Mouse (Mus musculus): Measurements from ENCODE around the gene Mertk. TPM values are rescaled to one million over a fixed set of nuclear protein-coding genes. Genes with fewer than 3 reads are reported as not detected.

Mertk gene
- total RNA-seq, 1 experiment: 3.3 TPM

DNA sequence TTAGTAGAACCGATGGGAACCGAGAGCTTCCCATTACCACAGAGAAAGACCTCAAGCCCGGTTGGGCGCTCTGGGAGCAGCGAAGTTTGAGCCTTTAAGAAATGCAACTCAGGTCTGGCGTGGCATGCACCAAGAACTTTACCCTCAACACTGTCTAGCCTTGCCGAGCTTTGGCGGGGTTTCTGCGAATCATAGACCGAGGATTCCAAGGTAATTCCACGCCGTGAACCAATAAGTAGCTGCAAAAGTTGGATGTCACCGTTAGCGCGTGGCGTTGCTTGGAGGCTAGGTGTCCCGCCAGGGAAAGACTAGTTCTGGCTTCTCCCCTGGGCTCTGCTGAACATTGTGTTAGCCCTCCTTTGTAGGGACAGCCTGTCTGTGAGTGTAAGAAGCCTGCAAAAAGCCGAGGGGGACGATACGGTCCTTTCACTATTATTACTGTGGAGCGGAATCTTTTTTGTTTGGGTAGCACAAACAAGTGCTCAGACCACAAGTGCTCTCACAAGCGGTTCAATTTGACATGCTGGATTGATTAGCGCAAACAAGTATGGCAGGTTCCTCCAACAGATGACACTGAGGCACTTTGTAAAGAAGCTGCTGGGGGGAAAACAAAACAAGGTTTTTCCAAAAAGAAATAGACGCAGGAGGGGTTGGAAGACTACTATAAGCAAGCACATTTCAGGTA lies 587 bp downstream of the Mertk start:
- H3K9me3 ChIP-seq (ENCODE audit: control insufficient read depth, insufficient read depth, low read depth, low read length): no peaks in the 10 kb centered on the region
- TF ChIP-seq MAFK (IDR thresholded peaks at IDR 0.05; ENCODE audit: insufficient read depth, low read depth, low read length) (no peak), ZNF384 (IDR thresholded peaks at IDR 0.05; ENCODE audit: low read depth, low read length) (no peak), CHD2 (IDR thresholded peaks at IDR 0.05; ENCODE audit: low read depth, low read length) (no peak), HCFC1 (IDR thresholded peaks at IDR 0.05; ENCODE audit: borderline replicate concordance, insufficient read depth, low read length) (no peak)
- no peak overlapping the region for H3K27ac ChIP-seq (ENCODE audit: insufficient read depth, low read depth, low read length, poor library complexity, severe bottlenecking)
- in situ Hi-C loops (cut with MboI; ENCODE audit: low sequenced_read_pairs in 2 of 2, unreplicated experiment in 2 of 2): loop anchor here in 1 of 2 experiments (10.0 kb wide), 1 partner anchor 115 kb away; the partner anchor contains the start of gene Tmem87b
- peak overlapping the region; percentile 76 to 94 for H3K4me3 ChIP-seq (ENCODE audit: insufficient read depth in 1 of 2, low read depth in 1 of 2, low read length in 2 of 2, poor library complexity in 1 of 2, severe bottlenecking in 1 of 2)
- DNase-seq (ENCODE audit: low read depth, low spot score): peak; percentile 31
- H3K9ac ChIP-seq (ENCODE audit: insufficient read depth, low read depth, low read length, poor library complexity, severe bottlenecking): peak overlapping the region; percentile 60
- H3K4me1 ChIP-seq (ENCODE audit: control insufficient read depth in 2 of 2, insufficient read depth in 2 of 2, low read length in 2 of 2, poor library complexity in 1 of 2): peaks cover 0 to 3% of the 10 kb centered on the region in 2 experiments; a peak in 1 of 4 replicates
- H3K36me3 ChIP-seq (ENCODE audit: control insufficient read depth, insufficient read depth, low read length, poor library complexity, severe bottlenecking): no peaks in the 10 kb centered on the region

DNA sequence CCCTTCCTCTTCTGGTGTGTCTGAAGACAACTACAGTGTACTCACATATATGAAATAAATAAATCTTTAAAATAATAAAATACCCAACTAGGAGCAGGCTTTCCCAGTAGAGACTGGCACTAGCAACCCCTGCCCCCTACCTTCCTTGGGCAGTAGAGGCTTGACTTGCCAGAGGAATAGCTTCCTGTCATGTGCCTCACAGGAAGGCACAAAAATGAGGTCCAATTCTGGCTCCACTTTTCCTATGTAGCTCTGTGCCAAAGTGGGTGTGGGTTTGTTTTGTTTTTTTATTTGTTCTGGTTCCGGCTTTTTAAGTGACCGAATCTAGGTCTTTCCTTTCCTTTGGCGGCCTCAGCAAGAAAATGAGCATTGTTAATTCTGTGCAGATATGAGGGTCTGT lies 5.7 kb downstream of the Mertk start:
- no peaks in the 10 kb centered on the region for H3K36me3 ChIP-seq (ENCODE audit: control insufficient read depth, insufficient read depth, low read length, poor library complexity, severe bottlenecking)
- no peak overlapping the region for H3K27ac ChIP-seq (ENCODE audit: insufficient read depth, low read depth, low read length, poor library complexity, severe bottlenecking)

DNA sequence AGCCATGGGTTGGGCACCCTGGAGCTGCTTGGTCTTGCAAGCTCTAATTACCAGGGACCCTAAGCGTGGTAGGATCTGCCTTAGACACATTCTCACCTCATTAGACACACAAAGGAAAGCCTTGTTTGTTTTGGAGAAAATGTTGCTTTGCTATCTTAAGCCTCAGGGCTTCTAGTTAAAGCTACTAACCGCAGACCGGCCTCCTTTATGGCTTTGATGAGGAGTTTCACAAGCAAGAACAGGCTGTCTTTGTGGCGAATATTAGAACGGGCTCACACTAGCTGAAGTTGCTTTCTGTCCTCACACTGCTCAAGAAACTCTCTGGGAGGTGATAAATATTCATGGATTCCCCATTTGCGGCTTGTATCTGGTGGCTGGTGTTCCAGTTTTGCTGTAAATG lies 10.5 kb downstream of the Mertk start:
- in situ Hi-C loops (cut with MboI; ENCODE audit: low sequenced_read_pairs in 2 of 2, unreplicated experiment in 2 of 2): no loop called here
- H3K27ac ChIP-seq (ENCODE audit: insufficient read depth, low read depth, low read length, poor library complexity, severe bottlenecking): no peak overlapping the region
- peaks cover 0 to 2% of the 10 kb centered on the region in 2 experiments; a peak in 1 of 4 replicates for H3K4me1 ChIP-seq (ENCODE audit: control insufficient read depth in 2 of 2, insufficient read depth in 2 of 2, low read length in 2 of 2, poor library complexity in 1 of 2)
- H3K36me3 ChIP-seq (ENCODE audit: control insufficient read depth, insufficient read depth, low read length, poor library complexity, severe bottlenecking): no peaks in the 10 kb centered on the region
- DNase-seq (ENCODE audit: low read depth, low spot score): no peak
- H3K9ac ChIP-seq (ENCODE audit: insufficient read depth, low read depth, low read length, poor library complexity, severe bottlenecking): no peak overlapping the region
- no peaks in the 10 kb centered on the region for H3K9me3 ChIP-seq (ENCODE audit: control insufficient read depth, insufficient read depth, low read depth, low read length)
- no peak for TF ChIP-seq MAFK (IDR thresholded peaks at IDR 0.05; ENCODE audit: insufficient read depth, low read depth, low read length)
- no peak for TF ChIP-seq ZNF384 (IDR thresholded peaks at IDR 0.05; ENCODE audit: low read depth, low read length)
- TF ChIP-seq ZC3H11A (IDR thresholded peaks at IDR 0.05; ENCODE audit: borderline replicate concordance, low read depth, low read length): no peak
- TF ChIP-seq HCFC1 (IDR thresholded peaks at IDR 0.05; ENCODE audit: borderline replicate concordance, insufficient read depth, low read length): no peak
- no peak for TF ChIP-seq CHD2 (IDR thresholded peaks at IDR 0.05; ENCODE audit: low read depth, low read length)
- H3K4me3 ChIP-seq (ENCODE audit: insufficient read depth in 1 of 2, low read depth in 1 of 2, low read length in 2 of 2, poor library complexity in 1 of 2, severe bottlenecking in 1 of 2): no peak overlapping the region

More for the DNA sequence above, 5.7 kb downstream of the Mertk start:
- no peak for TF ChIP-seq HCFC1 (IDR thresholded peaks at IDR 0.05; ENCODE audit: borderline replicate concordance, insufficient read depth, low read length)
- Histone ChIP-seq H3K9ac (ENCODE audit: insufficient read depth, low read depth, low read length, poor library complexity, severe bottlenecking) (no peak overlapping the region), H3K4me1 (ENCODE audit: control insufficient read depth in 2 of 2, insufficient read depth in 2 of 2, low read length in 2 of 2, poor library complexity in 1 of 2) (peaks cover 0 to 4% of the 10 kb centered on the region in 2 experiments; a peak in 1 of 4 replicates), H3K9me3 (ENCODE audit: control insufficient read depth, insufficient read depth, low read depth, low read length) (no peaks in the 10 kb centered on the region), H3K4me3 (ENCODE audit: insufficient read depth in 1 of 2, low read depth in 1 of 2, low read length in 2 of 2, poor library complexity in 1 of 2, severe bottlenecking in 1 of 2) (no peak overlapping the region)
- DNase-seq (ENCODE audit: low read depth, low spot score): no peak
- in situ Hi-C loops (cut with MboI; ENCODE audit: low sequenced_read_pairs in 2 of 2, unreplicated experiment in 2 of 2): no loop called here

DNA sequence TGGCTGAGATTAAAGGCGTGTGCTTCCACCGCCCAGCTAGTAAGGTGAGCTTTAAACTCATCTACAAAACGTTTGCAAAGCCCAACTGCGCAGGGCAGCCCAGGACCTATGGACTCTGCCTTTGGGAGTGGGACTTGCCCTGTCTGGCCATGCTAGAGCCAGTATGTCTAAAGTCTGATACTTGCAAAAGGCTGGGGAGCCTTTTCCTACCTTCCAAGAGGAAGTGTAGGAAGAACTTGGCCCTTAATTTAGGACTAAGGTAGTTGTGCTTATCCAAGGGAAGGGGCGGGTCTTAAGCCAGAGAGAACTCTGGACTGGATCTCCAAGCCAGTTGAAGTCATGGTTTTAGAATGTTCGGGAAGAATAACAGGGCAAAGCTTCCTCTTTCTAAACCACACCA lies 11.9 kb downstream of the Mertk start:
- H3K27ac ChIP-seq (ENCODE audit: insufficient read depth, low read depth, low read length, poor library complexity, severe bottlenecking): no peak overlapping the region

More for the DNA sequence above, 11.9 kb downstream of the Mertk start:
- H3K9me3 ChIP-seq (ENCODE audit: control insufficient read depth, insufficient read depth, low read depth, low read length): no peaks in the 10 kb centered on the region
- no peak overlapping the region for H3K4me3 ChIP-seq (ENCODE audit: insufficient read depth in 1 of 2, low read depth in 1 of 2, low read length in 2 of 2, poor library complexity in 1 of 2, severe bottlenecking in 1 of 2)
- H3K9ac ChIP-seq (ENCODE audit: insufficient read depth, low read depth, low read length, poor library complexity, severe bottlenecking): no peak overlapping the region
- peaks cover 0 to 2% of the 10 kb centered on the region in 2 experiments; a peak in 1 of 4 replicates for H3K4me1 ChIP-seq (ENCODE audit: control insufficient read depth in 2 of 2, insufficient read depth in 2 of 2, low read length in 2 of 2, poor library complexity in 1 of 2)
- no peak for DNase-seq (ENCODE audit: low read depth, low spot score)
- H3K36me3 ChIP-seq (ENCODE audit: control insufficient read depth, insufficient read depth, low read length, poor library complexity, severe bottlenecking): no peaks in the 10 kb centered on the region; the same call in 1 of the 2 replicates
- TF ChIP-seq ZNF384 (IDR thresholded peaks at IDR 0.05; ENCODE audit: low read depth, low read length) (no peak), HCFC1 (IDR thresholded peaks at IDR 0.05; ENCODE audit: borderline replicate concordance, insufficient read depth, low read length) (no peak), CHD2 (IDR thresholded peaks at IDR 0.05; ENCODE audit: low read depth, low read length) (no peak), ZC3H11A (IDR thresholded peaks at IDR 0.05; ENCODE audit: borderline replicate concordance, low read depth, low read length) (no peak), MAFK (IDR thresholded peaks at IDR 0.05; ENCODE audit: insufficient read depth, low read depth, low read length) (no peak)
- in situ Hi-C loops (cut with MboI; ENCODE audit: low sequenced_read_pairs in 2 of 2, unreplicated experiment in 2 of 2): no loop called here

Data from ES-E14 (cell line).